Mouse (Mus musculus) cerebellum, adult 9-10 months (tissue): ENCODE results near the gene Gramd4.

Source experiments
- DNase-seq: peaks from one replicate; pipeline ENCODE4 v3.0.0; 2022

Gramd4 gene

GRCm38 (mm10) chr15:86167787-86168504, 110.5 kb downstream of the Gramd4 start:
- no peak for DNase-seq

DNA sequence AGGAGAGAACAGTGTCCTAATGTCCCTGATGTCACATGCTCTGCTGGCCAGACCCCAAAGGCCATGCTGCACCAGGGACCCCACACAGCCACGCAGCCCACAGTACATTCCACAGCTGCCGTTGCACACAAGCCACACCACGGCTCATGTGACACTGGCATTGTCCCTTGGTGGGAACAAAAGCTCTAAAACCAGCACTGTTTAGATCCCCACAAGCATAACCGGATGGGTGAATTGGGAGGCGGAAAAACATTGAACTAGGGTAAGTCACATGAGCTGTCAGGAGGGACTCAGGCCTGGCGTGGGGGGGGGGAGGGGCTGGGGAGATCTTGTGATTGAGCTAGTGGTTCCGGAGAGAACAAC, 111.0 kb downstream of the Gramd4 start:
- peak; percentile 57 for DNase-seq

DNA sequence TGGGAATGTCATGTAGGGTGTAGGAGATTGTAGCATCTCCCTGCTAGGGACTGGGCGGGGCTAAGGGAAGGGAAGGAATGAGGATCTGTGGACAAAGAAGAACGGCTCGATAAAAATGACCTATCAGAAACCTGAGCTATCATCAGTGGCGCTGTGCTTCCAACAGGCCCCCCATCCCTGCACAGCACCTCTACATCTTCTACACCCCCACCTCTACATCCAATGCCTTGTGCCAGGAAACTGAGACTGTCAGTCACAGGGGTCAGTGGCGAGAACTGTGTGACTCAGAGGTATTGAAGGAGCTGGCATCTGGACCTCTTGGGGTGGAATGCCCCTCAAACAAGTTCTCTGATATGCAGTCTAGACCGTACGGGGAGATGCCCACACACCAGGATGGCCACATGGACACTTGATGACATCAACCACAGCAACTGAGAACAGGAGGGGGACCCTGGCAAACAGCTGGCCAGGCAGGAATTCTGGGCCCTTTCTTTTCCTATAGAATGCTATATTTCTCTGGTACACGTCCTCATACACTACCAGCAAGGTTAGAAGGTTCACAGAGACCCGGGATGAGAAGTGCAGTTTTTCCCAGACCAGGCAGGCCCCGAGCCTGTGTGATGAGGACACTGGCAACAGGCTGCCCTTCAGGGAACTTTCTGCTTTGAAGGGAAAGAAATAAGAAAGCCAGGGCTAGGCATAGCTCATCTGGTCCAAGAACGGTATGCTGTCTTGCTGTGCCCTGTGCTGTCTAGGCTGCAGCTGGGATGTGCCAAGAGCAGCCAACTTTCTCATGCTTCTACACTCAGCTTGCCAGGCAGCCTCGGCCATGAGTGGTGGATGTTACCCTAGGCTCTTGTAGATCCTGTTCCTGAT, 111.7 kb downstream of the Gramd4 start:
- peak; percentile 46 for DNase-seq

GRCm38 (mm10) chr15:86169817-86170110, 112.3 kb downstream of the Gramd4 start:
- no peak for DNase-seq

- no peak for DNase-seq
Measured at GRCm38 (mm10) chr15:86171316-86171715, 113.8 kb downstream of the Gramd4 start.

DNA sequence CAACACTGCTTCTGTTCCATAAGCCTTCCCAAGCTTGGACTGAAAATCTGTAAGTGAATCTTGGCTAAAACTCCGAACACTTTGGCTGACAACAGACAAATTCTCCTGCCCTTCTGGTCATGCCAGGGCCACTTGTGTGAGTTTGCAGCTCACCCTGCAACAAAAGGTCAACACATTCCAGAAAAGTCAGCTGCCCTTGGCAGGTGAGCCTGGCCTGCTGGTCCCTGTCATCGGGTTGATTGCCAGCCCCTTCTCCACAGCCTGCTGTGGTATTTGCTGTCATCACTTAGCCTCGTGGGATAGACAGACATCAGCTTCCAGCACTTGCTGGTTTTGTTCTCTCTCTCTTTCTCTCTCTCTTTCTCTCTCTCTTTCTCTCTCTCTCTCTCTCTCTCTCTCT, 114.6 kb downstream of the Gramd4 start:
- peak; percentile 34 for DNase-seq

DNA sequence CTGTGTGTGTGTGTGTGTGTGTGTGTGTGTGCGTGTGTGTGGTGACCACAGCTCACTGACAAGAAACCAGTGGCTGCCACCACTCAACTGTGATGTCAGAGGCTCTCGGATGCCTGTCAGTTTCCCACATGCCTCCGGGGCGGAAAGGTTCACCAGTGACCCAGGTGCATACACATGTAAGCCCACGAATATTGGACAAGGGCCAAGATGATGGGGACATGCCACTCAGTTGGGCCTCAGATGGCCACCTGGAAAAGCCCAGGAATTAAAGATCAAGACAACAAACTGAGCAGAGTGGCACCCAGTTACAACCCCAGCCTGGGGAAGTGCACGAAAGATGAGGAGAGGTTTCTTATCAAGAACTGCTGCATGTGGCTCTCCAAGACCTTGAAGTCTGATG, 115.0 kb downstream of the Gramd4 start:
- DNase-seq: peak; percentile 45

- peak; percentile 38 for DNase-seq
Measured at GRCm38 (mm10) chr15:86173136-86173985, 115.9 kb downstream of the Gramd4 start.

DNA sequence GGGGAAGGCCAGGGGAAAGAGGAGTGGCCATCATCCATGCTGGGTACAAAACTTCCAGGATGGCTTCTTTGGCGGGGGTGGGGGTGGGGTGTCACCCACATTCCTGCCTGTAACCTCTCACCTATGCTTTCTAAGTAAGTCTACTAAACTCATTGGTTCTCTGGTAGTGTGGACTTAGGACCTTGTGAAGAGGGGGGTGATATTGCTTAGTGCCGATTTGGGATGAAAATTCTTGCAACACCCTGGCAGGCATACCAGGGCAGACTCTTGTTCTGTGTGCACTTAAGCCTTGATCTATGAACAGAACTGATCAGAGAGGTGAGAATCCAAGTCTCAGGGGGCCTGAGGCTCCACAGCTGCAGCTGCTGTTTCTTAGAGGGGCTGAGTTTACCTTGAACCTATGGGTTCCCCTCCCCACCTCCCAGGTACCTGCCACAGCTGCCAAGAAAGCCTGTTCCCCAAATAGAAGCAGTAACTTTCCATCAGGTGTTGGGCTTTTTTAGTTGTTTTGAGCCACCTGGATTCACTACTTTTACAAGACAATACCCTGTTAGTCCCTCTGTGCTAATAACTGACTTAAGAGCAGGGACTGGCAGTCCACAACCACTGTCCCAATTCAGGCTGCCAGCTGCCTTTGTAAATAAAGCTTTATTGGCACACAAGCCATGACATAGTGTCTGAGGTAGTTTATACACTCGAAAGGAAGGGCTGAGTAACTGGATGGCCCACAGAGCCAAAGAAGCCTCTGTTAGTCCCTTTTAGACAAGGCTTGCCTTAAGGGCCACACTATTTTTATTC, 118.0 kb downstream of the Gramd4 start:
- peak; percentile 36 for DNase-seq

DNA sequence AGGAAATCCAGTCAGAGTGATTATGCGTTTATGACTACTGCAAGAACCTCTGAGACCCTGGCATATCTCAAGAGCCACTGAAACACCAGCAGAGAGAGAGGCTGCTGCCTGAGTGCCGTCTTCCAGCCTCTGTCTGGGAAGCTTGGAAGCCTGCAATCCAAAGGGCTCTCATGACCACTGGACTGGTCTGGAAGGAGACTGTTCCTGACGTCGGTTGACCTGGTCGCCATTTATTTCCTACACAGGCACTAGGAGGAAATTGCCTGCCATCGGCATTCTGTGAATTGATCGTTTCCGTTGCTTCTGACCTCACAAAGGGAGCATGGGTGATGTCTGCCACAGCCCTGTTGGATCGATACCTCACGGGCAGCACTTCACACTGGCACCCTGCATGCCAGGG, 118.7 kb downstream of the Gramd4 start:
- peak; percentile 32 for DNase-seq

DNA sequence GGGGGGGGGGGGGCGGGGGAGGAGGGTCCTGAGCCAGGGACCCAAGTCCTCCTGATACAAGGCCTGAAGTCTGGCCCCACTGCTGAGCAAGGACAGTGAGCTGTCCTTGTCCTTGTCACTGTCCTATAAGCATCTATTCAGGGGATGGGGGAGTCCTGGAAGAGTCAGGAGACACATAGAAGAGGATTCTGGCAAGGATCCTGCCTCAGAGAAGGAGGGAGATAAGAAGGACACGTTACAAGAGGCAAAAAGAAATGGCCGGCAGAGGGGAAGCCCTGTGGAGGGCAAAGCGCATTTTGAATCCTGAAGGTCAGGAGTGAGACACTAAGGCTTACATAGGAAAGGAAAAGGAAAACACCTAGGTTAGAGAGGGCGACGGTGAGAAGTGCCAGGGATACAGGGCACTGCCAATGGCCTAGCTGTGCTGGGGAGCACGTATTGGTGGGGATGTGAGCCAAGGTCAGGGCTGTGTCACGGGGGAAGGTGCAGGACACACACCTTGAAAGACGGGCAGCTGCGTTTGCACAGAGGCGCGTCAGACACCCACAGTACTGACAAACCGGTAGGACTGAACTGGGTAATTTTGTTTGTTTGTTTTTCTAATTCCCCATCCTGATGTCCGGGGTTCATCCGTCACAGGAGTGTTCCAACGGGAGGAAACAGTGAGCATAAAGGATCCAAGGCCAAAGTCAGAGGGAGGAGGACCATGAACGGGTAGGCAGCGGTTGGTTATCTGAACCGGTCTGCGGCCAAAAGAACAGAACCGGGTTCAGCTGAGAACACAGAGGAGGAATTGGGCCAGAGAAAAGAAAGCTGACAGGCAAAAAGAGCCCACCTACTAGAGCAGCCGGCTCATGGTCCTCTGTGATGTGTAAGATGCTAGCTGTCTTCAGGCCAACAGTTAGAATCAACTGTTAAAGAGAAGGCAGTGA, 119.5 kb downstream of the Gramd4 start:
- peak; percentile 53 for DNase-seq

GRCm38 (mm10) chr15:86177703-86178251, 120.3 kb downstream of the Gramd4 start:
- peak; percentile 89 for DNase-seq

DNA sequence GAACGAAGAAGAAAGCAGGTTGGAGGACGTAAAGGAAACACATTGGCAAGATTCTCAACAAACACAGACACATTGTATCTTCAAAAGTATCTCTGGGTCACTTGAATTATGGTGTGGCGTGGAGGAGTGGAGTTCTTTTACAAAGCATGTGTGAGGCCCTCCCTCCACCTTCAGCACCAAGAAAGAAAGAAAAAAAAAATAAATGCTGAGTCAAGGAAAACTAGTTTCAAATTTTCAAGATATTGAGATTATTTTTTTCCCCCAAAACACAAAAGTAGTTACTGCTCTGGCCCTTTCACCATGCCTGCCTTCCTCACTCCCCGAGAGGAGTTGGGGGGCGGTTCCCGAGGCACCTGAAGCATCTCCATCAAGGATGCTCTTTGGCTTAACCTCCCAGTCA, 121.1 kb downstream of the Gramd4 start:
- DNase-seq: no peak

GRCm38 (mm10) chr15:86180427-86180826, 122.9 kb downstream of the Gramd4 start:
- DNase-seq: no peak

GRCm38 (mm10) chr15:86181321-86181720, 123.8 kb downstream of the Gramd4 start:
- peak; percentile 32 for DNase-seq

- peak; percentile 45 for DNase-seq
Measured at GRCm38 (mm10) chr15:86181941-86182439, 124.5 kb downstream of the Gramd4 start.

DNA sequence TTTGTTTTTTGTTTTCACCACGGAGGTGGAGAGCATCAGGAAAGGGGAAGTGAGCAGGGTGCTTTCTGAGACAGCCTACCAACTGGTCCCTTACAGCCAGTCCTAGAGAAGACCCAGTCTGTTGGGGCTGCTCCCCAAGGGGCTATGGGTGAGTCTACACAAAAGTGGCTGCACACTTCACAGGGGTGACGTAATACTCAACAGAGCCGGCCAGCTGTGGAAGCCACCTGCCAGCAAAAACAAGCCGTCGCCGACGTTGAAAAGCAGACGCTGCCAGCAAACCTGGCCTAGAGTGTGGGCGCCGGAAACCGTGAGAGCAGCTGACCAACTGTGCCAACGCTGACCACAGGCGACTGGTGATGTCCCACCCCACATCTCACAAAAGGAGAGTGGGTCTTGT, 125.2 kb downstream of the Gramd4 start:
- peak; percentile 52 for DNase-seq

GRCm38 (mm10) chr15:86183484-86183883, 126.0 kb downstream of the Gramd4 start:
- DNase-seq: peak; percentile 32

- DNase-seq: peak; percentile 51
Measured at GRCm38 (mm10) chr15:86184071-86184470, 126.6 kb downstream of the Gramd4 start.

DNA sequence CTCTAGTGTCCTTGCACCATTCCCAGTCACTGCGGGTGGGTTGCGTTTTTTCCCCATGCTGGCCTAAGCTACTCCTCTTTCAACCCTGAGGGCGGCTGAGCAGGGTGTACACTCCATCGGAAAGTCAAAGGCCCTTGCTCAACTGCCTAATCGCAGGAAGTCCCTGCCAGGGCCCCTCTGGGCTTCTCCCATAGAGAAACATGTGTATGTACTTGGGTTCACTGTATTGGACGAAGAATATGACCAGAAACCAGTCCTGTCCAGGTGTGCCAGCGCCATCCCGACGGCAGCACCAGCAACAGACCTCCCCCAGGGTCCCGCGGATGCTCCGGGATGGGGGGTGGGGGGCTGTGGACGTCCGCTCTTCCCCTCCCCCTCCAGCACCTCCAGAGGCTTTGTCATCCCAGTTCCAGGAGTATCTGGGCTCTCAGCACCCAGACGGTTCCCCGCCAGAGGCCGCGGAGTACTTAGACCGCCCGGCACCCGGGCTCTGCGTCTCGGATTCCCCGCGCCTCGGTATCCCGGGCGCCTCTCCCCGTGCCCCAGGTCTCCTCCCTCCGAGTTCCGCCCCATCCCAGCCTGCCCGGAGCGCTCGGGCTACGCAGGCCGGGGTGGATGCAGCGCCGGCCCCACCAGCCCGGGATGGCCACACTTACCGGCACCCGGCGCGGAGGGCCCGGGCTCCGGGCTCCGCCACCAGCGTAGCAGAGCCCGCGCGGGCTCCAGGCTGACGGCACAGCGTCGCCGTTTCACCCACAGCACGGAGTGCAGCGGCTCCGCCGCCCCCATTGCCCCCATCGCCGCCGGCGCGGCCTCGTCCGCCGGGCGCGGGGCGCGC, 127.6 kb downstream of the Gramd4 start:
- peak; percentile 70 for DNase-seq
